Mouse (Mus musculus) ES-E14 (cell line): ENCODE results near the gene Hist1h4d.

Experiments
- CHD2 ChIP-seq: IDR thresholded peaks from 2 replicates; pipeline ENCODE4 v1.6.1; 2014; ENCODE audit warnings: mild to moderate bottlenecking, low read depth, low read length, inconsistent platforms
- HCFC1 ChIP-seq: IDR thresholded peaks from 2 replicates; pipeline ENCODE4 v1.6.1; 2012; ENCODE audit warnings: low read length, inconsistent platforms, borderline replicate concordance; ENCODE audit not compliant: insufficient read depth
- MAFK ChIP-seq: IDR thresholded peaks from 2 replicates; pipeline ENCODE4 v1.6.1; 2014; ENCODE audit warnings: mild to moderate bottlenecking, low read depth, low read length, inconsistent platforms; ENCODE audit not compliant: insufficient read depth
- ZC3H11A ChIP-seq: IDR thresholded peaks from 2 replicates; pipeline ENCODE4 v1.6.1; 2012; ENCODE audit warnings: low read depth, mild to moderate bottlenecking, inconsistent platforms, low read length, borderline replicate concordance
- ZNF384 ChIP-seq: IDR thresholded peaks from 2 replicates; pipeline ENCODE4 v1.6.1; 2012; ENCODE audit warnings: low read depth, low read length, inconsistent platforms

- TF ChIP-seq MAFK (no peak), ZNF384 (peak; percentile 65; the same call in 1 of the 2 replicates), ZC3H11A (no peak), CHD2 (peak; percentile 82), HCFC1 (no peak)
These were observed 25.5 kb upstream of the Hist1h4d start for GRCm38 (mm10) chr13:23555839-23556416.
